Mouse (Mus musculus) CD4-positive, CD25-positive, alpha-beta regulatory T cell (primary cell): Measurements from ENCODE around the gene Hnrnpll. TPM values are rescaled to one million over a fixed set of nuclear protein-coding genes. Genes with fewer than 3 reads are reported as not detected.

Source experiments
- polyA plus RNA-seq: library from polyadenylated mRNA; unstranded; fragments of 100-300 nt; shearing (Covaris generic); gene quantifications from one replicate; pipeline ENCODE4 v1.2.1, GENCODE M21; 2017

Hnrnpll gene
- polyA plus RNA-seq: 99.6 TPM

GRCm38 (mm10) chr17:80061783-80062619 lies at the start of gene Hnrnpll:
Gene Hnrnpll (minus strand): TSS chr17:80062334.

Other genes starting within 250 kb of the Hnrnpll start
- gene Atl2, start 166.2 kb downstream of the Hnrnpll start, polyA plus RNA-seq: 27.2 TPM
- 41.3 TPM for gene Galm, start 65.1 kb upstream of the Hnrnpll start, polyA plus RNA-seq
- 465 TPM for gene Srsf7, start 145.0 kb upstream of the Hnrnpll start, polyA plus RNA-seq
- gene Ttc39d, start 145.1 kb upstream of the Hnrnpll start, polyA plus RNA-seq: 0.10 TPM
- gene Gemin6, start 162.1 kb upstream of the Hnrnpll start, polyA plus RNA-seq: 11.5 TPM
- 2.5 TPM for gene Morn2, start 227.9 kb upstream of the Hnrnpll start, polyA plus RNA-seq
- gene Dhx57, start 228.1 kb upstream of the Hnrnpll start, polyA plus RNA-seq: 27.1 TPM
- gene Arhgef33, start 245.1 kb upstream of the Hnrnpll start, polyA plus RNA-seq: 3.2 TPM